Mouse (Mus musculus): ENCODE measurements around the gene Pbld1.

DNA sequence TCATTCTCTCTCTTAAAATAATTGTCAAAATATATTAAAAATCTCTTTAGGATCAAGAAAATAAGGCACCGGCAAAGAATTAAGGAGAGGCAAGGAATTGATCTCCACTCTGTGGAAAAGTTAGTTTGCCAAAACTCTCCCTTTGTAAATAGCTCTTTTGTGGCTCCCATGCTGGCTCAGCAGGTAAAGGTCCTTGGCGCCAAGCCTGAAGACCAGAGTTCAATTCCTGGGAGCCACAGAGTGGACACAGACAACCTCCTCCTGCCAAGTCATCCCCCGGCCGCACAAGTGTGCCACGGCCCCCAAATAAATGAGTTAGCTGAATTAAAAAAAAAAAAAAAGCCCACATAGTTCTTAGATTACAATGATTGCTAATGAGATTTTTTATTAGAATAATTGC is 2.7 kb downstream of the Pbld1 start:
- no peak for TF ChIP-seq CTCF (IDR thresholded peaks at IDR 0.05; ENCODE audit: low read depth)
- no peak for TF ChIP-seq EP300 (IDR thresholded peaks at IDR 0.05; ENCODE audit: low read depth)

Data from liver, embryonic 14.5 days (tissue).